ENCODE assay signal across 29 mouse cellular contexts in genomic region chr13:106352614-106353409, GRCm38 (mm10).
DNase-seq lines count a peak whose midpoint lies in the region; ATAC-seq and TF ChIP-seq lines count a peak whose summit lies in the region.
"Had no signal": no experiment of that assay in that cellular context is flagged by ENCODE, and none has a peak within 500 bp of the region (broad histone marks: within the 10 kb centered on the region; RNA-seq: fewer than 3 reads in every experiment).

No protein-coding gene starts in this region.

- H3K9me3 ChIP-seq in embryonic facial prominence, embryonic 11.5 days (replicated peaks; ENCODE audit: control insufficient read depth, low read length), result no peaks in the 10 kb centered on the region
- no peaks in the 10 kb centered on the region for H3K9me3 ChIP-seq in embryonic facial prominence, embryonic 10.5 days
- H3K9me3 ChIP-seq in hindbrain, embryonic 15.5 days, result no peaks in the 10 kb centered on the region
- no peaks in the 10 kb centered on the region for H3K9me3 ChIP-seq in hindbrain, embryonic 12.5 days (replicated peaks)
- no peaks in the 10 kb centered on the region for H3K9me3 ChIP-seq in midbrain, embryonic 15.5 days
- H3K9me3 ChIP-seq: embryonic facial prominence, embryonic 15.5 days; heart, embryonic 12.5 days; intestine, embryonic 15.5 days; limb, embryonic 13.5 days; lung, embryonic 15.5 days had no signal

- no peak for TF ChIP-seq POLR2A in brain, embryonic 14.5 days (IDR thresholded peaks at IDR 0.05; ENCODE audit: borderline replicate concordance, extremely low read depth, insufficient read depth, insufficient read length, poor library complexity, severe bottlenecking)

- no peak overlapping the region for H3K9ac ChIP-seq in embryonic facial prominence, embryonic 11.5 days (replicated peaks; ENCODE audit: low read length)
- H3K9ac ChIP-seq in hindbrain, embryonic 15.5 days, result no peak overlapping the region
- no peak overlapping the region for H3K9ac ChIP-seq in hindbrain, embryonic 12.5 days
- H3K9ac ChIP-seq in midbrain, embryonic 15.5 days, result no peak overlapping the region
- H3K9ac ChIP-seq: embryonic facial prominence, embryonic 15.5 days; heart, embryonic 12.5 days; intestine, embryonic 15.5 days; limb, embryonic 13.5 days; lung, embryonic 15.5 days had no signal

- no peaks in the 10 kb centered on the region for H3K4me1 ChIP-seq in embryonic facial prominence, embryonic 11.5 days (ENCODE audit: control insufficient read depth, insufficient read depth, low read length)
- H3K4me1 ChIP-seq in embryonic facial prominence, embryonic 10.5 days, result no peaks in the 10 kb centered on the region
- H3K4me1 ChIP-seq in hindbrain, embryonic 15.5 days (replicated peaks), result no peaks in the 10 kb centered on the region
- H3K4me1 ChIP-seq in hindbrain, embryonic 12.5 days, result no peaks in the 10 kb centered on the region
- H3K4me1 ChIP-seq in midbrain, embryonic 15.5 days, result no peaks in the 10 kb centered on the region
- H3K4me1 ChIP-seq: embryonic facial prominence, embryonic 15.5 days; heart, embryonic 12.5 days; intestine, embryonic 15.5 days; limb, embryonic 13.5 days; lung, embryonic 15.5 days had no signal

- 81% methylated on average over 4 of the region's 4 CpGs for WGBS in embryonic facial prominence, embryonic 11.5 days
- 79% methylated on average over 4 of the region's 4 CpGs for WGBS in embryonic facial prominence, embryonic 10.5 days
- 59% methylated on average over 4 of the region's 4 CpGs for WGBS in hindbrain, embryonic 15.5 days
- 75% methylated on average over 4 of the region's 4 CpGs for WGBS in hindbrain, embryonic 12.5 days
- WGBS in midbrain, embryonic 15.5 days, result 66% methylated on average over 4 of the region's 4 CpGs

- intact Hi-C loops in gastrocnemius, adult 2 months (cut with DNase I), result no loop called here

- no peak overlapping the region for H3K4me2 ChIP-seq in embryonic facial prominence, embryonic 11.5 days (ENCODE audit: low read depth, low read length)
- H3K4me2 ChIP-seq in hindbrain, embryonic 15.5 days, result no peak overlapping the region
- no peak overlapping the region for H3K4me2 ChIP-seq in hindbrain, embryonic 12.5 days (replicated peaks)
- H3K4me2 ChIP-seq in midbrain, embryonic 15.5 days, result no peak overlapping the region
- H3K4me2 ChIP-seq: embryonic facial prominence, embryonic 15.5 days; heart, embryonic 12.5 days; intestine, embryonic 15.5 days; limb, embryonic 13.5 days; liver, embryonic 11.5 days; lung, embryonic 15.5 days had no signal

- peak; percentile 1 for DNase-seq in embryonic facial prominence, embryonic 11.5 days (ENCODE audit: low spot score)
- no peak for DNase-seq in embryonic facial prominence, embryonic 10.5 days (ENCODE audit: low spot score)
- peak; percentile 37 for DNase-seq in brain, embryonic 14.5 days (ENCODE audit: low read depth)
- DNase-seq in gastrocnemius, adult 2 months, result no peak
- no peak for DNase-seq in adrenal gland, adult (ENCODE audit: inconsistent age in 2 of 2, low spot score in 1 of 2)
- DNase-seq: adrenal gland, postnatal 14 days; cerebellum, adult 11-12 months; cerebellum, adult 9-11 months; embryo, embryonic 11 days; gastrocnemius, postnatal 36 days; heart, adult 2 months; kidney, adult 2 months; kidney, postnatal 4 days; right cerebral cortex, adult 18-20 months; spleen, adult 18-20 months; thymus, adult 18-20 months; thymus, postnatal 25 days had no signal

- H3K36me3 ChIP-seq in embryonic facial prominence, embryonic 11.5 days (replicated peaks; ENCODE audit: control insufficient read depth, insufficient read depth, low read depth, low read length), result no peaks in the 10 kb centered on the region
- no peaks in the 10 kb centered on the region for H3K36me3 ChIP-seq in embryonic facial prominence, embryonic 10.5 days (replicated peaks)
- no peaks in the 10 kb centered on the region for H3K36me3 ChIP-seq in hindbrain, embryonic 15.5 days
- H3K36me3 ChIP-seq in hindbrain, embryonic 12.5 days, result no peaks in the 10 kb centered on the region
- H3K36me3 ChIP-seq in midbrain, embryonic 15.5 days (replicated peaks), result no peaks in the 10 kb centered on the region
- H3K36me3 ChIP-seq: embryonic facial prominence, embryonic 15.5 days; heart, embryonic 12.5 days; intestine, embryonic 15.5 days; limb, embryonic 13.5 days; lung, embryonic 15.5 days had no signal

- TF ChIP-seq CTCF in brain, embryonic 14.5 days (IDR thresholded peaks at IDR 0.05; ENCODE audit: borderline replicate concordance, extremely low read depth, insufficient read depth, insufficient read length), result no peak
- no peak for TF ChIP-seq CTCF in gastrocnemius, adult 2 months (IDR thresholded peaks at IDR 0.05)

- H3K4me3 ChIP-seq in embryonic facial prominence, embryonic 11.5 days (ENCODE audit: low read depth, low read length), result no peak overlapping the region
- no peak overlapping the region for H3K4me3 ChIP-seq in embryonic facial prominence, embryonic 10.5 days
- H3K4me3 ChIP-seq in hindbrain, embryonic 15.5 days, result no peak overlapping the region
- H3K4me3 ChIP-seq in hindbrain, embryonic 12.5 days, result no peak overlapping the region
- no peak overlapping the region for H3K4me3 ChIP-seq in midbrain, embryonic 15.5 days
- no peak overlapping the region for H3K4me3 ChIP-seq in gastrocnemius, adult 2 months
- H3K4me3 ChIP-seq: embryonic facial prominence, embryonic 15.5 days; heart, adult 2 months; heart, embryonic 12.5 days; intestine, embryonic 15.5 days; limb, embryonic 13.5 days; lung, embryonic 15.5 days had no signal

- ATAC-seq in embryonic facial prominence, embryonic 11.5 days (replicated peaks; ENCODE audit: insufficient number of reproducible peaks, low FRiP score, low TSS enrichment, low read depth), result no peak
- ATAC-seq in hindbrain, embryonic 15.5 days (ENCODE audit: low FRiP score, low read depth), result peak; percentile 54; the same call in 1 of the 2 replicates
- ATAC-seq in hindbrain, embryonic 12.5 days (ENCODE audit: low FRiP score), result no peak
- ATAC-seq in midbrain, embryonic 15.5 days (replicated peaks), result peak; percentile 77
- ATAC-seq: activated CD4-positive, CD25-positive, alpha-beta regulatory T cell, adult 4 months; forebrain, embryonic 14.5 days; intestine, embryonic 15.5 days had no signal

- H3K27ac ChIP-seq in embryonic facial prominence, embryonic 11.5 days (replicated peaks; ENCODE audit: low read depth, low read length), result no peak overlapping the region
- no peak overlapping the region for H3K27ac ChIP-seq in embryonic facial prominence, embryonic 10.5 days (replicated peaks)
- no peak overlapping the region for H3K27ac ChIP-seq in hindbrain, embryonic 15.5 days (replicated peaks)
- H3K27ac ChIP-seq in hindbrain, embryonic 12.5 days, result no peak overlapping the region
- no peak overlapping the region for H3K27ac ChIP-seq in midbrain, embryonic 15.5 days
- H3K27ac ChIP-seq in gastrocnemius, adult 2 months, result no peak overlapping the region
- H3K27ac ChIP-seq: embryonic facial prominence, embryonic 15.5 days; heart, adult 2 months; intestine, embryonic 15.5 days; limb, embryonic 13.5 days; lung, embryonic 15.5 days had no signal

- no peaks in the 10 kb centered on the region for H3K27me3 ChIP-seq in embryonic facial prominence, embryonic 11.5 days (ENCODE audit: control insufficient read depth, insufficient read depth, low read length)
- H3K27me3 ChIP-seq in embryonic facial prominence, embryonic 10.5 days (replicated peaks; ENCODE audit: low read depth, poor library complexity, severe bottlenecking), result no peaks in the 10 kb centered on the region
- no peaks in the 10 kb centered on the region for H3K27me3 ChIP-seq in hindbrain, embryonic 15.5 days
- H3K27me3 ChIP-seq in hindbrain, embryonic 12.5 days, result no peaks in the 10 kb centered on the region
- H3K27me3 ChIP-seq in midbrain, embryonic 15.5 days (replicated peaks), result no peaks in the 10 kb centered on the region
- H3K27me3 ChIP-seq: CH12.LX; embryonic facial prominence, embryonic 15.5 days; heart, embryonic 12.5 days; intestine, embryonic 15.5 days; limb, embryonic 13.5 days; lung, embryonic 15.5 days had no signal

Comparison
In these comparisons a context has a peak if more than half of its experiments do, and no peak if none do; other contexts are left out.
1. ATAC-seq: peak in hindbrain, embryonic 15.5 days (single experiment) and midbrain, embryonic 15.5 days (single experiment); none in embryonic facial prominence, embryonic 11.5 days (single experiment) and hindbrain, embryonic 12.5 days (single experiment).
2. DNase-seq: peak in embryonic facial prominence, embryonic 11.5 days (single experiment) and brain, embryonic 14.5 days (single experiment); none in embryonic facial prominence, embryonic 10.5 days (single experiment), gastrocnemius, adult 2 months (single experiment) and adrenal gland, adult (0 of 2).